Mouse (Mus musculus) CH12.LX (cell line): Measurements from ENCODE around the gene Ppm1n.

Source experiments
- CTCF ChIP-seq, 2 experiments: IDR thresholded peaks in 1 of 2; conservative IDR thresholded peaks in 1 of 2; 2 replicates each; pipeline ENCODE4 v1.5.1; 2011 to 2012; ENCODE audit warnings: low read depth in 2 of 2, low read length in 2 of 2, improper control_type of control experiment in 1 of 2, inconsistent platforms in 1 of 2, mild to moderate bottlenecking in 1 of 2, moderate library complexity in 1 of 2
- EP300 ChIP-seq: IDR thresholded peaks from 2 replicates; pipeline ENCODE4 v1.6.1; 2011; ENCODE audit warnings: low read length, improper control_type of control experiment
- KAT2A ChIP-seq: IDR thresholded peaks from 2 replicates; pipeline ENCODE4 v1.6.1; 2012; ENCODE audit warnings: low read length, improper control_type of control experiment, inconsistent platforms; ENCODE audit not compliant: insufficient replicate concordance
- MXI1 ChIP-seq: IDR thresholded peaks from 2 replicates; pipeline ENCODE4 v1.6.1; 2011; ENCODE audit warnings: mild to moderate bottlenecking, low read depth, low read length, improper control_type of control experiment
- MYC ChIP-seq: IDR thresholded peaks from 2 replicates; pipeline ENCODE4 v1.6.1; 2011; ENCODE audit warnings: low read depth, mild to moderate bottlenecking, improper control_type of control experiment, low read length
- POLR2A ChIP-seq: IDR thresholded peaks from 2 replicates; pipeline ENCODE4 v1.6.1; 2011; ENCODE audit warnings: low read depth, mild to moderate bottlenecking, improper control_type of control experiment, low read length
- SIN3A ChIP-seq: IDR thresholded peaks from 2 replicates; pipeline ENCODE4 v1.6.1; 2012; ENCODE audit warnings: low read length, improper control_type of control experiment, inconsistent platforms
- USF1 ChIP-seq: IDR thresholded peaks from 2 replicates; pipeline ENCODE4 v1.6.1; 2014; ENCODE audit warnings: low read depth, mild to moderate bottlenecking, inconsistent platforms, low read length, improper control_type of control experiment
- ZNF384 ChIP-seq: IDR thresholded peaks from 2 replicates; pipeline ENCODE4 v1.6.1; 2012; ENCODE audit warnings: low read depth, low read length, improper control_type of control experiment, inconsistent platforms

DNA sequence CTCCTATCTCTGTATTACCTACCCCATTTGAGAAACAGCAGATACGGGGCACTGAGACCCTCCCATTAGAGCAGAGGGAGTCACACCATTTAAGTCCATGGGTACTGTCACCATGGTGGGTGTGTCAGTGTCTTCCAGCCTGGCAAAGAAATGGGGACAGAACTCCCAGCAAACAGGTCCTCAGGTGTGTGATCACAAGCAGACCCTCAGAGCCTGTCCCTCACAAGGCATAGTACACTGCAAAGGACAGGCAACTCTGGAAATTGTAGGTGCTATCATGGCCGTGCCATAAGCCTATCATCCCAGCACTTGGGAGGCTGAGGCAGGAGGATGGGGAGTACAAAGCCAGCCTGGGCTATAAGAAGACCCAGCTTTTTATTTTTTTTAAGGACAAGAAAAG, 38.3 kb upstream of the Ppm1n start:
- TF ChIP-seq KAT2A (no peak), MYC (no peak), POLR2A (no peak), SIN3A (no peak), MXI1 (no peak), USF1 (no peak), CTCF (conservative IDR thresholded peaks at IDR 0.05 in 1 of 2, IDR thresholded peaks at IDR 0.05 in 1 of 2; ENCODE audit: low read depth in 2 of 2, low read length in 2 of 2) (no peak), EP300 (no peak), ZNF384 (no peak)
